Mouse (Mus musculus): ENCODE data around the gene Abca5.
"Not testable (repeated sequence)": the region's sequence is repeated elsewhere in the genome, so short reads cannot be mapped to it uniquely, and the experiment has no call there.

- TF ChIP-seq CTCF (IDR thresholded peaks at IDR 0.05; ENCODE audit: borderline replicate concordance, insufficient read depth, low read depth, low read length); POLR2A (IDR thresholded peaks at IDR 0.05; ENCODE audit: borderline replicate concordance, insufficient read depth, low read length): not testable (repeated sequence)
These were observed 17.6 kb upstream of the Abca5 start for GRCm38 (mm10) chr11:110355131-110355530.

Measured in cerebellum, adult 2 months (tissue).